Mouse (Mus musculus): Measurements from ENCODE around the gene Tcf7l2. TPM values are rescaled to one million over a fixed set of nuclear protein-coding genes. Genes with fewer than 3 reads are reported as not detected.

Gene Tcf7l2
- polyA plus RNA-seq, 1 experiment = 6.2 TPM

GRCm38 (mm10) chr19:55729376-55729775 lies 12.2 kb upstream of the Tcf7l2 start:
- H3K27me3 ChIP-seq (ENCODE audit: control insufficient read depth, insufficient read depth, low read length) = no peaks in the 10 kb centered on the region
- H3K4me1 ChIP-seq (ENCODE audit: control insufficient read depth, insufficient read depth, low read length) = peaks cover 10% of the 10 kb centered on the region
- TF ChIP-seq CTCF (IDR thresholded peaks at IDR 0.05; ENCODE audit: control insufficient read depth, insufficient read depth, insufficient replicate concordance, low read depth, low read length) (no peak), POLR2A (IDR thresholded peaks at IDR 0.05; ENCODE audit: control insufficient read depth, low read depth, low read length) (no peak)
- peak overlapping the region; percentile 52 for H3K4me3 ChIP-seq (ENCODE audit: control insufficient read depth, low read depth, low read length)
- H3K36me3 ChIP-seq (ENCODE audit: control insufficient read depth, insufficient read depth, low read length) = no peaks in the 10 kb centered on the region
- no peak overlapping the region; the same call in 1 of the 2 replicates for H3K27ac ChIP-seq (ENCODE audit: control insufficient read depth, insufficient read depth, low read depth, low read length)

GRCm38 (mm10) chr19:55732499-55732898 lies 9.1 kb upstream of the Tcf7l2 start:
- no peak overlapping the region for H3K4me3 ChIP-seq (ENCODE audit: control insufficient read depth, low read depth, low read length)
- no peaks in the 10 kb centered on the region for H3K27me3 ChIP-seq (ENCODE audit: control insufficient read depth, insufficient read depth, low read length)
- peaks cover 10% of the 10 kb centered on the region for H3K4me1 ChIP-seq (ENCODE audit: control insufficient read depth, insufficient read depth, low read length)
- no peaks in the 10 kb centered on the region for H3K36me3 ChIP-seq (ENCODE audit: control insufficient read depth, insufficient read depth, low read length)
- no peak overlapping the region for H3K27ac ChIP-seq (ENCODE audit: control insufficient read depth, insufficient read depth, low read depth, low read length)
- TF ChIP-seq POLR2A (IDR thresholded peaks at IDR 0.05; ENCODE audit: control insufficient read depth, low read depth, low read length) = no peak
- no peak for TF ChIP-seq CTCF (IDR thresholded peaks at IDR 0.05; ENCODE audit: control insufficient read depth, insufficient read depth, insufficient replicate concordance, low read depth, low read length)

GRCm38 (mm10) chr19:55732994-55733393 lies 8.6 kb upstream of the Tcf7l2 start:
- H3K27ac ChIP-seq (ENCODE audit: control insufficient read depth, insufficient read depth, low read depth, low read length) = no peak overlapping the region
- no peaks in the 10 kb centered on the region for H3K27me3 ChIP-seq (ENCODE audit: control insufficient read depth, insufficient read depth, low read length)
- peaks cover 10% of the 10 kb centered on the region for H3K4me1 ChIP-seq (ENCODE audit: control insufficient read depth, insufficient read depth, low read length)
- H3K36me3 ChIP-seq (ENCODE audit: control insufficient read depth, insufficient read depth, low read length) = no peaks in the 10 kb centered on the region
- TF ChIP-seq CTCF (IDR thresholded peaks at IDR 0.05; ENCODE audit: control insufficient read depth, insufficient read depth, insufficient replicate concordance, low read depth, low read length) (no peak), POLR2A (IDR thresholded peaks at IDR 0.05; ENCODE audit: control insufficient read depth, low read depth, low read length) (no peak)
- no peak overlapping the region for H3K4me3 ChIP-seq (ENCODE audit: control insufficient read depth, low read depth, low read length)

DNA sequence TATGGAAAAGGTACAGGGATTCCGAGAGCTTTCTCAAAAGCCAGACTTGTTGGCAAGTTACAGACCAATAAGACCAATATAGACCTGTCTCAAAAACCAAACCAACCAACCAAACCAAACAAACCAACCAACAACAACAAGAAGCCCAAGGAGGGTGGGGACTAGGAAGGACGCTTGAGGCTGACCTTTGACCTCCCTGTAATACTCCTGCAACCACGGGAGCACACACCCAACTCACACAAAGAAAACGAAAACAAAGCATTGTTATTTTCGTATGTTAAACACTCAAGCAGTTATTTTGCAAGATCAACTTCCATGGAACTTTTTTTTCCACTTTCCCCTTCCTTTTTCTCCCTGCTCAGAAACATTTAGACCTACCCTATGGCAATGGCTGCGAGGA lies 5.6 kb upstream of the Tcf7l2 start:
- TF ChIP-seq POLR2A (IDR thresholded peaks at IDR 0.05; ENCODE audit: control insufficient read depth, low read depth, low read length) (no peak), CTCF (IDR thresholded peaks at IDR 0.05; ENCODE audit: control insufficient read depth, insufficient read depth, insufficient replicate concordance, low read depth, low read length) (no peak)
- H3K4me1 ChIP-seq (ENCODE audit: control insufficient read depth, insufficient read depth, low read length) = peaks cover 2% of the 10 kb centered on the region
- no peak overlapping the region for H3K27ac ChIP-seq (ENCODE audit: control insufficient read depth, insufficient read depth, low read depth, low read length)
- H3K27me3 ChIP-seq (ENCODE audit: control insufficient read depth, insufficient read depth, low read length) = no peaks in the 10 kb centered on the region
- no peak overlapping the region for H3K4me3 ChIP-seq (ENCODE audit: control insufficient read depth, low read depth, low read length)
- no peaks in the 10 kb centered on the region for H3K36me3 ChIP-seq (ENCODE audit: control insufficient read depth, insufficient read depth, low read length)

DNA sequence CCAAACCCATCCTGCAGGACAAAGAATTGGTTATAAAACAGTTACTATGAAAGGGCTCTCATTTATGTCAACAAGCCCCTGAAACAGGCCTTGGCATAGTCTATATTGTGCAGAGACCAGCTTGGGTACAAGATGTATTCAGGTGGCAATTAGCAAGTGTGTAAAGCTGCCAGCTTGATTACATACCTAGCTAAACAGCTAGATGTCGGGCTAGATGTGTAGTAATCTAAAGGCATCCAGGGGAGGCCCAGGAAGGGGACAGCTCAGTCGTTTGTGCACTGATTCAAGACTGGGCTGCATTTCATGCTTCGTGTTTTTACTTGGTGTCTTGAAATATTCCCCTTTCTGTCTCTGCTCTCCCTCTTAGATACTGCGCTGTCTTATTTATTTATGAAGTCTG lies 1.9 kb upstream of the Tcf7l2 start:
- Histone ChIP-seq H3K27ac (ENCODE audit: control insufficient read depth, insufficient read depth, low read depth, low read length) (no peak overlapping the region), H3K27me3 (ENCODE audit: control insufficient read depth, insufficient read depth, low read length) (peaks cover 11% of the 10 kb centered on the region), H3K4me3 (ENCODE audit: control insufficient read depth, low read depth, low read length) (no peak overlapping the region), H3K4me1 (ENCODE audit: control insufficient read depth, insufficient read depth, low read length) (peaks cover 15% of the 10 kb centered on the region), H3K36me3 (ENCODE audit: control insufficient read depth, insufficient read depth, low read length) (no peaks in the 10 kb centered on the region)
- TF ChIP-seq POLR2A (IDR thresholded peaks at IDR 0.05; ENCODE audit: control insufficient read depth, low read depth, low read length) (no peak), CTCF (IDR thresholded peaks at IDR 0.05; ENCODE audit: control insufficient read depth, insufficient read depth, insufficient replicate concordance, low read depth, low read length) (no peak)

DNA sequence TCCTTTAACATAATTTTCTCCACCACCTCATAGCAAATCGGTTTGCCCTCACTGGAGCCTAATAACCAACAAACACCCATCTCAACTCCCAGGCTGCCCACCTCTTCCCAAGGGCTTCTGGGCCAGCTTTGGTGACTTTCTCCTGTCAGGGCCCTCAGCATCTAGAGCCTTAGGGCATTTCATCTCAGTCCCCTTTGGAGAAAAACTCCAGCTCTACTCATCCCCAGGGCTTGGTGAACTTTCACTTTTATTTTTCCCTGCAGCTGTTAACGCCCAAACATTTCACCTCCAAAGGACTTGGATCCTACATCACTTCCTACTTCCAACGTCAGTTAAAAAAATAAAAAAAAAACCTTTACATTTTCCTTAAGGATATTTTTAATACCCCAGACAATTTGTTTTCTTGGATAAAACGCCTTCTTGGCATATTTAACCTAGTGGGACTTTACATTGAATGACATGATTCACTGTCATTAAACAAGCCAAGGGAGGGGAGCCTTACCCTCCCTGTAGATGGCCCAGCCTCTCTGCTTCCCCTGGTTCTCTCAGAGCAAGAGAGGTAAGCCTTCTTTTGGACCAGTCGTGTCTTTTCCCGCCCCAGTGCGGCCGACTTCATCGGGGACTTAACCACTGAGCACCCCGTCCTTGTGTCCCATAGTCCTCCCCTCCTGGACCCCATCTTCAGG lies 724 bp upstream of the Tcf7l2 start:
- H3K36me3 ChIP-seq (ENCODE audit: control insufficient read depth, insufficient read depth, low read length) = no peaks in the 10 kb centered on the region
- no peak for TF ChIP-seq POLR2A (IDR thresholded peaks at IDR 0.05; ENCODE audit: control insufficient read depth, low read depth, low read length)
- TF ChIP-seq CTCF (IDR thresholded peaks at IDR 0.05; ENCODE audit: control insufficient read depth, insufficient read depth, insufficient replicate concordance, low read depth, low read length) = no peak
- peaks cover 11% of the 10 kb centered on the region for H3K27me3 ChIP-seq (ENCODE audit: control insufficient read depth, insufficient read depth, low read length)
- H3K27ac ChIP-seq (ENCODE audit: control insufficient read depth, insufficient read depth, low read depth, low read length) = 0 out of 2 replicates have a peak overlapping the region, but pooled peaks have one; percentile 49
- peaks cover 16% of the 10 kb centered on the region for H3K4me1 ChIP-seq (ENCODE audit: control insufficient read depth, insufficient read depth, low read length)
- H3K4me3 ChIP-seq (ENCODE audit: control insufficient read depth, low read depth, low read length) = peak overlapping the region; percentile 83

GRCm38 (mm10) chr19:55742386-55743000 lies 873 bp downstream of the Tcf7l2 start:
- H3K27ac ChIP-seq (ENCODE audit: control insufficient read depth, insufficient read depth, low read depth, low read length) = peak overlapping the region; percentile 88
- H3K27me3 ChIP-seq (ENCODE audit: control insufficient read depth, insufficient read depth, low read length) = peaks cover 11% of the 10 kb centered on the region
- 0 out of 2 replicates have a peak, but pooled peaks have one; percentile 14 for TF ChIP-seq POLR2A (IDR thresholded peaks at IDR 0.05; ENCODE audit: control insufficient read depth, low read depth, low read length)
- TF ChIP-seq CTCF (IDR thresholded peaks at IDR 0.05; ENCODE audit: control insufficient read depth, insufficient read depth, insufficient replicate concordance, low read depth, low read length) = no peak
- peak overlapping the region; percentile 96 for H3K4me3 ChIP-seq (ENCODE audit: control insufficient read depth, low read depth, low read length)
- H3K36me3 ChIP-seq (ENCODE audit: control insufficient read depth, insufficient read depth, low read length) = no peaks in the 10 kb centered on the region
- peaks cover 16% of the 10 kb centered on the region for H3K4me1 ChIP-seq (ENCODE audit: control insufficient read depth, insufficient read depth, low read length)

Measured in testis, adult 2 months (tissue).